Mouse (Mus musculus) ES-E14 (cell line): Measurements from ENCODE around the gene Zfp420. TPM values are rescaled to one million over a fixed set of nuclear protein-coding genes. Genes with fewer than 3 reads are reported as not detected.

Experiments used
- DNase-seq: peaks from one replicate; pipeline ENCODE4 v3.0.0-alpha.2; 2013; ENCODE audit warnings: low read depth, low spot score
- H3K27ac ChIP-seq: 2 replicates; pipeline ENCODE4 v1.5.1; 2012; ENCODE audit warnings: low read depth, mild to moderate bottlenecking, low read length, moderate library complexity, mixed read lengths; ENCODE audit not compliant: poor library complexity, insufficient read depth, severe bottlenecking
- H3K36me3 ChIP-seq: 2 replicates; pipeline ENCODE4 v1.6.1; 2012; ENCODE audit warnings: mild to moderate bottlenecking, low read length, moderate library complexity, mixed read lengths; ENCODE audit not compliant: control insufficient read depth, poor library complexity, insufficient read depth, severe bottlenecking
- H3K4me1 ChIP-seq, 2 experiments: fragments of 150-350 bp in 1 of 2; sonication (generic) in 1 of 2; 2 replicates each; pipeline ENCODE4 v1.6.1; 2012; ENCODE audit warnings: low read length in 2 of 2, mild to moderate bottlenecking in 1 of 2, mixed read lengths in 1 of 2; ENCODE audit not compliant: control insufficient read depth in 2 of 2, insufficient read depth in 2 of 2, poor library complexity in 1 of 2
- H3K4me3 ChIP-seq, 2 experiments: fragments of 150-350 bp in 1 of 2; sonication (generic) in 1 of 2; 2 replicates each; pipeline ENCODE4 v1.5.1; 2012; ENCODE audit warnings: low read length in 2 of 2, low read depth in 1 of 2, mild to moderate bottlenecking in 1 of 2, mixed read lengths in 1 of 2; ENCODE audit not compliant: insufficient read depth in 1 of 2, poor library complexity in 1 of 2, severe bottlenecking in 1 of 2
- H3K9ac ChIP-seq: 2 replicates; pipeline ENCODE4 v1.6.1; 2012; ENCODE audit warnings: low read depth, mild to moderate bottlenecking, low read length, mixed read lengths; ENCODE audit not compliant: poor library complexity, insufficient read depth, severe bottlenecking
- H3K9me3 ChIP-seq: fragments of 150-350 bp; sonication (generic); 2 replicates; pipeline ENCODE4 v1.6.1; 2012; ENCODE audit warnings: low read depth, mild to moderate bottlenecking, low read length; ENCODE audit not compliant: control insufficient read depth, insufficient read depth
- CHD2 ChIP-seq: IDR thresholded peaks from 2 replicates; pipeline ENCODE4 v1.6.1; 2014; ENCODE audit warnings: mild to moderate bottlenecking, low read depth, low read length, inconsistent platforms
- HCFC1 ChIP-seq: IDR thresholded peaks from 2 replicates; pipeline ENCODE4 v1.6.1; 2012; ENCODE audit warnings: low read length, inconsistent platforms, borderline replicate concordance; ENCODE audit not compliant: insufficient read depth
- MAFK ChIP-seq: IDR thresholded peaks from 2 replicates; pipeline ENCODE4 v1.6.1; 2014; ENCODE audit warnings: mild to moderate bottlenecking, low read depth, low read length, inconsistent platforms; ENCODE audit not compliant: insufficient read depth
- ZC3H11A ChIP-seq: IDR thresholded peaks from 2 replicates; pipeline ENCODE4 v1.6.1; 2012; ENCODE audit warnings: low read depth, mild to moderate bottlenecking, inconsistent platforms, low read length, borderline replicate concordance
- ZNF384 ChIP-seq: IDR thresholded peaks from 2 replicates; pipeline ENCODE4 v1.6.1; 2012; ENCODE audit warnings: low read depth, low read length, inconsistent platforms
- in situ Hi-C, 2 experiments: fragments of 600-800 bp; cut with MboI; formaldehyde crosslinking; loops; one replicate each; pipeline ENCODE4 v1.15.1; 2025; ENCODE audit warnings: low sequenced_read_pairs in 2 of 2, inconsistent platforms in 1 of 2; ENCODE audit not compliant: unreplicated experiment in 2 of 2
- total RNA-seq: library from RNA; depleted of rRNA; stranded (reverse); fragments of 300-350 nt; gene quantifications from 2 replicates; pipeline ENCODE4 v1.2.3, GENCODE M21; 2012; rRNA removed

Gene Zfp420
- 5.6 and 6.9 TPM in 2 replicates for total RNA-seq

- Histone ChIP-seq H3K9ac (peak within 1 kb of the TSS; percentile 73), H3K4me1 (peaks cover 0 to 4% of the 10 kb centered on the region in 2 experiments; a peak in 1 of 4 replicates), H3K4me3 (peak within 1 kb of the TSS; percentile 68 to 88), H3K36me3 (peaks cover 4% of the 10 kb centered on the region; the same call in 1 of the 2 replicates), H3K27ac (no peak within 1 kb of the TSS), H3K9me3 (no peaks in the 10 kb centered on the region)
- no peak for TF ChIP-seq ZNF384
- TF ChIP-seq CHD2: peak; percentile 74
- peak; percentile 94 for TF ChIP-seq HCFC1
- in situ Hi-C loops: no loop called here
- peak; percentile 87 for DNase-seq
Measured at GRCm38 (mm10) chr7:29859532-29860517, at the start of gene Zfp420. Gene Zfp420 (plus strand): TSS chr7:29859979.

- no peak overlapping the region for H3K27ac ChIP-seq
- no peaks in the 10 kb centered on the region for H3K9me3 ChIP-seq
- no peak for TF ChIP-seq ZNF384
- no peak for TF ChIP-seq HCFC1
- no peak for TF ChIP-seq ZC3H11A
- in situ Hi-C loops: no loop called here
- no peak for DNase-seq
- H3K36me3 ChIP-seq: no peaks in the 10 kb centered on the region
- H3K4me1 ChIP-seq: 0 out of 4 replicates have a peak, but pooled peaks cover 0 to 2% of the 10 kb centered on the region in 2 experiments
- no peak overlapping the region for H3K4me3 ChIP-seq
- no peak overlapping the region for H3K9ac ChIP-seq
Measured at GRCm38 (mm10) chr7:29812244-29812643, 47.5 kb upstream of the Zfp420 start.

GRCm38 (mm10) chr7:29814381-29814780 lies 45.4 kb upstream of the Zfp420 start:
- in situ Hi-C loops: no loop called here
- Histone ChIP-seq H3K9me3 (no peaks in the 10 kb centered on the region), H3K4me1 (0 out of 4 replicates have a peak, but pooled peaks cover 0 to 2% of the 10 kb centered on the region in 2 experiments), H3K27ac (no peak overlapping the region), H3K9ac (no peak overlapping the region), H3K4me3 (no peak overlapping the region), H3K36me3 (no peaks in the 10 kb centered on the region)
- TF ChIP-seq HCFC1 (no peak), CHD2 (no peak), ZC3H11A (no peak), ZNF384 (no peak), MAFK (no peak)
- DNase-seq: no peak

- peak overlapping the region; percentile 43 to 92; a peak in 3 of 4 replicates for H3K4me3 ChIP-seq
- TF ChIP-seq CHD2 (no peak), HCFC1 (no peak), ZC3H11A (no peak), ZNF384 (no peak), MAFK (no peak)
- no peak for DNase-seq
- no peaks in the 10 kb centered on the region for H3K9me3 ChIP-seq
- H3K27ac ChIP-seq: peak overlapping the region; percentile 5; the same call in 1 of the 2 replicates
- H3K4me1 ChIP-seq: 0 out of 4 replicates have a peak, but pooled peaks cover 0 to 2% of the 10 kb centered on the region in 2 experiments
- H3K9ac ChIP-seq: no peak overlapping the region
- no peaks in the 10 kb centered on the region for H3K36me3 ChIP-seq
- in situ Hi-C loops: no loop called here
Measured at GRCm38 (mm10) chr7:29815061-29815784, 44.6 kb upstream of the Zfp420 start.
